Mouse (Mus musculus) ovary, postnatal 14 days (tissue): ENCODE data around the gene Rxfp4.
"Not testable (repeated sequence)": the region's sequence is repeated elsewhere in the genome, so short reads cannot be mapped to it uniquely, and the experiment has no call there.

ENCODE experiments used
- DNase-seq: peaks from one replicate; pipeline ENCODE4 v3.0.0; 2022; ENCODE audit warnings: low spot score

The Rxfp4 gene

DNA sequence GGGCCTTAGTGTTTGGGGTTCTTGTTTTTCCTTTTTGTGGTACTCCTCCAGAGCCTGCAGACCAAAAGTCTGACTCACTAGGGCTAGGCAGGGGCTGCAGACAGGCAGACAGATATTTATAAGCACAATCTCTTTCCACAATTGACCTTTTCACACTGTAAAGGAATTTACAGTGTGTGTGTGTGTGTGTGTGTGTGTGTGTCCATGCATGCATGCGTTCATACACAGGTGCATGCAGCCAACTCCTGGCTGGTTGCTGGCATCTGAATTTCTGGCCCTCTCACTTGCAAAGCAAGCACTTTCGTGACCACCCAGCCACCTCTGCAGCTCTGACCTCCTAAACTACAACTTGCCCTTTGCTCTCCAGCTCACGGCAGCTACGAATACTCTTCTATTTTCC lies 43.9 kb downstream of the Rxfp4 start:
- DNase-seq = no peak

DNA sequence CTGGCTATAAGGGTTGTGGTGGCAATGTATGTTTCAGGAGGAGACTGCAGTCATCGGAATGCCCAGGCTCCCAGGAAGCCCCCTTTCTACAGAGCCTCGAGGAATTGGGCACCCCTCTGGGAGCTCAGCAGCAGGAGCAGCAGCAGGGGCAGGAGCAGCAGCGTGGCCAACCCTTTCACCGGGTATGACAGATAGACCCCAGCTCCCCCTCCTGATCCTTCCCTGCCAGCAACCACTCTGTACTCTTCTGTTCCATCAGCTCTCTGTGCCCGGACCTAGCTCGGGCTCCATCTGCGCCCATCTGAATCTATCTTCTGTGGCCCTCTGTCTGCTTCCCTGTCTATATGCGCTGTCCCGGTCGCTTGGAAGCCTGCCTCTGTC lies 45.2 kb downstream of the Rxfp4 start:
- no peak for DNase-seq

DNA sequence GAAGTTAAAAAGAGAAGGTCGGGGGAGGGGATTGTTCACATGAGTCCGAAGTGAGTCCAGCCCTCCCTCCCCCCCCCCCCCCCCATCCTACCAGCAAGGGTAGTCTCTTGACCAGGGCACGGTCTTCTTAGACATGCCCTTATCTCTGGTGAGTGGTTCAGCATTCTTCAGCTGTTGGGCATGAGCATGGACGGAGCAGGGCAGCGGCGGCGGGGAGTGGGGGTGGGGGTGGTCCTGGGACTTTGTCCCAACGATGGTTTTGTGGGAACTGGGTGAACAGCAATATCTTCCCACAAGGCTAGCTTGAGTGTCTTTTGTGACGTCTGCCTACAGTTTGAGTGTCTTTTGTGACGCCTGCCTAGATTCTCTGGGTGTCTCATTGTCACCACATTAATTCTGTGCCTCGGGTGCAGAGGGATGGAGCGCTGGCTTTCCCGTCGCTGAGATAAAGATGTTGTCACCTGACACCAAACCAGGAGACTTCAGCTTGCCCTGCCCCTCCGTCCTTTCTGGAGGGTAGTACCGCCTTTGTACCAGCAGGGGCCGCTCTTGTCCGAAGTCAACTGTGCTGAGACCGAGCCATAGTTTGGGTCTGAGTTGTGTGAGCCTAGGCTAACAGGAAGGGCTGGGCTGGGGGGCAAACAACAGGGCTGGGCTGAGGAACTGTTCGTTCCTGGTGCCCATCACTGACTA lies 45.7 kb downstream of the Rxfp4 start:
- peak; percentile 86 for DNase-seq

DNA sequence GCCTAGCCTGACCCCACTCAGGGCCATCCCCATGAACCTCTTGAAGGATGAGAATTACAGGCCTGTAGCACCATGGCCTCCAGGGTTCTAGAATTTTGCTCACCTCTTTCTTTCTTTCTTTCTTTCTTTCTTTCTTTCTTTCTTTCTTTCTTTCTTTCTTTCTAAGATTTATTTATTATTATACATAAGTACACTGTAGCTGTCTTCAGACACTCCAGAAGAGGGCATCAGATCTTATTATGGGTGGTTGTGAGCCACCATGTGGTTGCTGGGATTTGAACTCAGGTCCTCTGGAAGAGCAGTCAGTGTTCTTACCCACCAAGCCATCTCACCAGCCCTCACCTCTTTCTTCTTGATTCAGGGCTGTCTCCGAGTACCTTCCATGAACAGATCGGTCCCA lies 47.3 kb downstream of the Rxfp4 start, which contains the start of gene Arhgef2:
Arhgef2 (plus strand) TSS at position 301 of the 400 bp plus-strand sequence.
- not testable (repeated sequence) for DNase-seq

DNA sequence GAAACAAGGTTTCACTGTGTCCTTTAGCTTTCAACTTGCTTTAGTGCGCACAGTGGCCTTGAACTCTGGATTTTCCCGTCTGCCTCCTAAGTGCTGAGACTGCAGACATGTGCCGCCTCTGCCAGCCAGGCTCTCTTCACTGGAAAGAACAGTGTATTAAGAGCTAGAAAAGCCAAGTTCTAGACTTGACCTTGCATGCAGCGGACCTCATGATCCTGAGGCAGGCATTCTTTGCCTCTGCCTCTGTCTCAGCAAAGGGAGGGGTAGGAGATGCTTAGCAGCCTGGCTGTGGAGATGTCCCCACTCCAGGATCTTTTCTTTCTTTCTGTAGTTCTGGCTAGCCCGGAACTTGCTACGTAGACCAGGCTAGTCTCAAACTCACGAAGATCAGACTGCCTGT lies 48.1 kb downstream of the Rxfp4 start:
- no peak for DNase-seq

DNA sequence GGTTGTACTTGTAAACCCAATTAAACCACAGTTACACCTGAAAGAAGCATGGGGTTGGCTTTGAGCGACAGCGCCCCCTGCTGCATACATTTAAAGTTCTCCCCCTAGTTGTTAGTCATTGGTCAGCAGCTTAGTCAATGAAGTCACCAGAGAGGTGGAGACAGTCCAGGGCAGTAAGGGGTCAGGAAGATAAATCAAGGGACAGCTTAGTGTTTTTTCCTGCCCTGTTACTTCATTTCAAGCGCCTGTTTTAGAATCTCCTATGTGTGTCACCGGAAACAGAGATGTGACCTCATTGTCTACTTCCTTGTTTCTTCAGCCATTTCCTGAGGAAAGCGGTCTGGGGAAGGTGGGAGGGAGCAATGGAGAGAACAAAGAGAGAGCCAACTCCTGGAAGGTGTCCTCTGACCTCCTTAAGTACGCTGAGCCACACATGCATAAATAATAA lies 49.2 kb downstream of the Rxfp4 start:
- no peak for DNase-seq

DNA sequence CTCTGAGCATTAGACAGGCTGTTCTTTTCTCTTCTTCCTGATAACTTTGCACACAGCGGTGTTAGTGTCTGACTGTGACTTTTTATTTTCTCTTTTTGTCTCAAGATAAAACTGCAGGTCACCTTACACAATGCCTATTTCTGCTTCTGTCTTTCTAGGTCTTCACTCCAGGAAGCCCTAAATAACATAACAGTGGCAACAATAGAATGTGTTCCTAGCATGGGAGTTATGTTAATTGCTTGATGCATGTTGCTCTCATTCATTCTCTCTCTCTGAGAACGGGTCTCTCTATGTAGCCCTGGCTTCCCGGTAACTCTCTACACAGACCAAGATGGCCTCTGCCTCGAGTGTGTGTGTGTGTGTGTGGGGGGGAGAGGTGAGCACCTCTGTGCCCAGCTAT lies 50.5 kb downstream of the Rxfp4 start:
- no peak for DNase-seq
